Mouse (Mus musculus): ENCODE data around the gene 6330409D20Rik. TPM values are rescaled to one million over a fixed set of nuclear protein-coding genes. Genes with fewer than 3 reads are reported as not detected.

The 6330409D20Rik gene
- polyA plus RNA-seq (2014; fragmentation: Nextera tagmentation; extraction: Ambion mirVana), result 0.20 TPM in 1 of 2 replicates, not detected in the other

- peak within 1 kb of the TSS; percentile 42 for H3K4me3 ChIP-seq (ENCODE audit: low read depth, low read length)
- no peaks in the 10 kb centered on the region for H3K4me1 ChIP-seq (ENCODE audit: insufficient read depth)
- no peak for DNase-seq
- peaks cover 21% of the 10 kb centered on the region for H3K27me3 ChIP-seq (ENCODE audit: insufficient read depth, low read length)
- peaks cover 28% of the 10 kb centered on the region for H3K36me3 ChIP-seq (ENCODE audit: insufficient read depth)
- peak within 1 kb of the TSS; percentile 48 for H3K9ac ChIP-seq
- TF ChIP-seq CTCF (IDR thresholded peaks at IDR 0.05; ENCODE audit: low read depth), result no peak
- H3K27ac ChIP-seq (ENCODE audit: low read depth), result no peak within 1 kb of the TSS
- ATAC-seq (ENCODE audit: insufficient read depth), result no peak; the same call in 1 of the 2 replicates
- H3K4me2 ChIP-seq, result peak within 1 kb of the TSS; percentile 76
- no peaks in the 10 kb centered on the region for H3K9me3 ChIP-seq (ENCODE audit: low read depth, low read length)
- 10% methylated on average over 11 of the region's 11 CpGs for WGBS
These were observed at the start of gene 6330409D20Rik for GRCm38 (mm10) chr2:32740916-32741272. TSS of gene 6330409D20Rik (minus strand) at chr2:32741016.

GRCm38 (mm10) chr2:32788581-32788980, 47.8 kb upstream of the 6330409D20Rik start:
- Histone ChIP-seq H3K36me3 (ENCODE audit: insufficient read depth) (no peaks in the 10 kb centered on the region), H3K27me3 (ENCODE audit: insufficient read depth, low read length) (no peaks in the 10 kb centered on the region), H3K9me3 (ENCODE audit: low read depth, low read length) (no peaks in the 10 kb centered on the region), H3K4me2 (no peak overlapping the region), H3K27ac (ENCODE audit: low read depth) (no peak overlapping the region), H3K4me3 (ENCODE audit: low read depth, low read length) (no peak overlapping the region), H3K4me1 (ENCODE audit: insufficient read depth) (no peaks in the 10 kb centered on the region; the same call in 1 of the 2 replicates), H3K9ac (no peak overlapping the region)
- ATAC-seq (ENCODE audit: insufficient read depth) (no peak), DNase-seq (peak; percentile 24)
- no peak for TF ChIP-seq CTCF (IDR thresholded peaks at IDR 0.05; ENCODE audit: low read depth)
- WGBS, result 50% methylated on average over 2 of the region's 2 CpGs

GRCm38 (mm10) chr2:32787176-32787575, 46.4 kb upstream of the 6330409D20Rik start:
- DNase-seq (peak; percentile 64), ATAC-seq (ENCODE audit: insufficient read depth) (no peak)
- H3K4me3 ChIP-seq (ENCODE audit: low read depth, low read length), result no peak overlapping the region
- TF ChIP-seq CTCF (IDR thresholded peaks at IDR 0.05; ENCODE audit: low read depth), result peak; percentile 63
- no peak overlapping the region for H3K27ac ChIP-seq (ENCODE audit: low read depth)
- H3K27me3 ChIP-seq (ENCODE audit: insufficient read depth, low read length), result no peaks in the 10 kb centered on the region
- 64% methylated on average over 6 of the region's 6 CpGs for WGBS
- H3K9ac ChIP-seq, result no peak overlapping the region
- no peaks in the 10 kb centered on the region; the same call in 1 of the 2 replicates for H3K4me1 ChIP-seq (ENCODE audit: insufficient read depth)
- H3K36me3 ChIP-seq (ENCODE audit: insufficient read depth), result no peaks in the 10 kb centered on the region
- no peak overlapping the region for H3K4me2 ChIP-seq
- no peaks in the 10 kb centered on the region for H3K9me3 ChIP-seq (ENCODE audit: low read depth, low read length)

- no peak for TF ChIP-seq CTCF (IDR thresholded peaks at IDR 0.05; ENCODE audit: low read depth)
- Histone ChIP-seq H3K36me3 (ENCODE audit: insufficient read depth) (no peaks in the 10 kb centered on the region), H3K27ac (ENCODE audit: low read depth) (no peak within 1 kb of the TSS), H3K4me3 (ENCODE audit: low read depth, low read length) (no peak within 1 kb of the TSS), H3K4me2 (no peak within 1 kb of the TSS), H3K27me3 (ENCODE audit: insufficient read depth, low read length) (no peaks in the 10 kb centered on the region), H3K9me3 (ENCODE audit: low read depth, low read length) (no peaks in the 10 kb centered on the region), H3K4me1 (ENCODE audit: insufficient read depth) (no peaks in the 10 kb centered on the region; the same call in 1 of the 2 replicates), H3K9ac (no peak within 1 kb of the TSS)
- 42% methylated on average over 4 of the region's 4 CpGs for WGBS
- DNase-seq (peak; percentile 46), ATAC-seq (ENCODE audit: insufficient read depth) (no peak)
These were observed 43.3 kb upstream of the 6330409D20Rik start, which contains the start of gene Cfap157 for GRCm38 (mm10) chr2:32784048-32784681. TSS of gene Cfap157 (minus strand) at chr2:32784428.

- ATAC-seq (ENCODE audit: insufficient read depth), result no peak
- Histone ChIP-seq H3K27ac (ENCODE audit: low read depth) (no peak overlapping the region), H3K9me3 (ENCODE audit: low read depth, low read length) (no peaks in the 10 kb centered on the region), H3K9ac (no peak overlapping the region), H3K4me1 (ENCODE audit: insufficient read depth) (no peaks in the 10 kb centered on the region; the same call in 1 of the 2 replicates), H3K4me3 (ENCODE audit: low read depth, low read length) (no peak overlapping the region), H3K4me2 (no peak overlapping the region), H3K36me3 (ENCODE audit: insufficient read depth) (no peaks in the 10 kb centered on the region), H3K27me3 (ENCODE audit: insufficient read depth, low read length) (no peaks in the 10 kb centered on the region)
- TF ChIP-seq CTCF (IDR thresholded peaks at IDR 0.05; ENCODE audit: low read depth), result no peak
- no peak for DNase-seq
- 63% methylated on average over 6 of the region's 6 CpGs for WGBS
These were observed 40.9 kb upstream of the 6330409D20Rik start for GRCm38 (mm10) chr2:32781710-32782109.

GRCm38 (mm10) chr2:32779714-32780113, 38.9 kb upstream of the 6330409D20Rik start:
- Histone ChIP-seq H3K4me3 (ENCODE audit: low read depth, low read length) (no peak overlapping the region), H3K9ac (no peak overlapping the region), H3K9me3 (ENCODE audit: low read depth, low read length) (no peaks in the 10 kb centered on the region), H3K4me1 (ENCODE audit: insufficient read depth) (peaks cover 7% of the 10 kb centered on the region; the same call in 1 of the 2 replicates), H3K4me2 (no peak overlapping the region), H3K27ac (ENCODE audit: low read depth) (no peak overlapping the region), H3K36me3 (ENCODE audit: insufficient read depth) (no peaks in the 10 kb centered on the region), H3K27me3 (ENCODE audit: insufficient read depth, low read length) (no peaks in the 10 kb centered on the region)
- WGBS, result 81% methylated on average over 6 of the region's 6 CpGs
- DNase-seq (no peak), ATAC-seq (ENCODE audit: insufficient read depth) (no peak)
- TF ChIP-seq CTCF (IDR thresholded peaks at IDR 0.05; ENCODE audit: low read depth), result no peak

- Histone ChIP-seq H3K9me3 (ENCODE audit: low read depth, low read length) (no peaks in the 10 kb centered on the region), H3K4me3 (ENCODE audit: low read depth, low read length) (no peak overlapping the region), H3K4me1 (ENCODE audit: insufficient read depth) (peaks cover 7% of the 10 kb centered on the region; the same call in 1 of the 2 replicates), H3K27ac (ENCODE audit: low read depth) (no peak overlapping the region), H3K4me2 (no peak overlapping the region), H3K36me3 (ENCODE audit: insufficient read depth) (no peaks in the 10 kb centered on the region), H3K27me3 (ENCODE audit: insufficient read depth, low read length) (no peaks in the 10 kb centered on the region), H3K9ac (no peak overlapping the region)
- 9% methylated on average over 8 of the region's 8 CpGs for WGBS
- DNase-seq (peak; percentile 85), ATAC-seq (ENCODE audit: insufficient read depth) (no peak)
- peak; percentile 90 for TF ChIP-seq CTCF (IDR thresholded peaks at IDR 0.05; ENCODE audit: low read depth)
These were observed 38.3 kb upstream of the 6330409D20Rik start for GRCm38 (mm10) chr2:32779131-32779530.

Data from lung, embryonic 14.5 days (tissue).